Mouse (Mus musculus) heart, adult 2 months (tissue): ENCODE measurements at regions not wholly inside any gene's neighbourhood (a gene's known extent, or its start where the extent isn't known, plus 50 kb on each side); places are given as distances from the start of the nearest gene placed in this dataset.

Experiments
- CTCF ChIP-seq: fragments of 200-600 bp; IDR thresholded peaks from 2 replicates; pipeline ENCODE4 v1.8.1; 2022; ENCODE audit warnings: antibody characterized with exemption, mild to moderate bottlenecking, moderate library complexity
- EP300 ChIP-seq: fragments of 200-500 bp; IDR thresholded peaks from 2 replicates; pipeline ENCODE4 v1.6.1; 2011; ENCODE audit warnings: low read depth, low read length, control low read depth; ENCODE audit not compliant: insufficient read depth
- POLR2A ChIP-seq: fragments of 200-500 bp; IDR thresholded peaks from 2 replicates; pipeline ENCODE4 v1.6.1; 2011; ENCODE audit warnings: mild to moderate bottlenecking, low read depth, low read length, control low read depth; ENCODE audit not compliant: insufficient read depth

- TF ChIP-seq EP300 (no peak), POLR2A (no peak), CTCF (no peak)
Measured at GRCm38 (mm10) chr17:81866683-81867082, 128.5 kb upstream of the Slc8a1 start.
